Mouse (Mus musculus) limb, embryonic 14.5 days (tissue): ENCODE measurements at regions not wholly inside any gene's neighbourhood (a gene's known extent, or its start where the extent isn't known, plus 50 kb on each side); places are given as distances from the start of the nearest gene placed in this dataset. TPM values are rescaled to one million over a fixed set of nuclear protein-coding genes. Genes with fewer than 3 reads are reported as not detected.

Source experiments
- ATAC-seq: fragments of 200-750 bp; cut with Nextera tagmentation; 2 replicates; pipeline ENCODE4 v1.8.0; 2017; ENCODE audit warnings: low read depth, moderate number of reproducible peaks, moderate TSS enrichment; ENCODE audit not compliant: low FRiP score
- DNase-seq: peaks from one replicate; pipeline ENCODE4 v3.0.0-alpha.2; 2015; ENCODE audit warnings: low spot score
- H3K27ac ChIP-seq: fragments of 300-500 bp; sonication (generic); replicated peaks from 2 replicates; pipeline ENCODE4 v1.5.1; 2014; ENCODE audit warnings: low read depth, mild to moderate bottlenecking, low read length, moderate library complexity, mixed read lengths
- H3K27me3 ChIP-seq: fragments of 300-500 bp; sonication (generic); 2 replicates; pipeline ENCODE4 v1.6.1; 2014; ENCODE audit warnings: low read length, mixed read lengths; ENCODE audit not compliant: control insufficient read depth, insufficient read depth
- H3K36me3 ChIP-seq: fragments of 300-500 bp; sonication (generic); 2 replicates; pipeline ENCODE4 v1.6.1; 2014; ENCODE audit warnings: mild to moderate bottlenecking, low read length, moderate library complexity, mixed read lengths; ENCODE audit not compliant: control insufficient read depth, insufficient read depth
- H3K4me1 ChIP-seq: fragments of 300-500 bp; sonication (generic); 2 replicates; pipeline ENCODE4 v1.6.1; 2014; ENCODE audit warnings: antibody characterized with exemption, low read length, mixed read lengths; ENCODE audit not compliant: control insufficient read depth, insufficient read depth
- H3K4me2 ChIP-seq: fragments of 300-500 bp; sonication (generic); replicated peaks from 2 replicates; pipeline ENCODE4 v1.6.1; 2014; ENCODE audit warnings: low read depth, mild to moderate bottlenecking, low read length, moderate library complexity; ENCODE audit not compliant: severe bottlenecking
- H3K4me3 ChIP-seq: fragments of 300-500 bp; sonication (generic); replicated peaks from 2 replicates; pipeline ENCODE4 v1.5.1; 2014; ENCODE audit warnings: low read length
- H3K9ac ChIP-seq: fragments of 300-500 bp; sonication (generic); 2 replicates; pipeline ENCODE4 v1.6.1; 2014; ENCODE audit warnings: mild to moderate bottlenecking, low read depth, low read length, moderate library complexity; ENCODE audit not compliant: severe bottlenecking
- H3K9me3 ChIP-seq: fragments of 300-500 bp; sonication (generic); 2 replicates; pipeline ENCODE4 v1.6.1; 2016; ENCODE audit warnings: low read length; ENCODE audit not compliant: control insufficient read depth
- POLR2A ChIP-seq: fragments of 200-500 bp; IDR thresholded peaks from 2 replicates; pipeline ENCODE4 v1.8.0; 2012; ENCODE audit warnings: inconsistent platforms, mild to moderate bottlenecking, moderate library complexity, borderline replicate concordance; ENCODE audit not compliant: insufficient read depth, insufficient read length; ENCODE audit errors: extremely low read depth
- WGBS: fragments of 180-500 bp; shearing (Covaris S2); extraction: QIAGEN DNeasy Blood & Tissue Kit; methylation state at CpG from one replicate; pipeline ENCODE4 v1.1.7; 2014; 5-methylcytosine and 5-hydroxymethylcytosine counted together
- microRNA-seq: library from miRNA; unstranded; fragments of <30 nt; microRNA quantifications from one replicate; pipeline ENCODE4, GENCODE M21; 2016

GRCm38 (mm10) chr2:159763115-159763514 is 570.8 kb downstream of the Gm826 start:
- ATAC-seq = no peak
- TF ChIP-seq POLR2A = no peak
- Histone ChIP-seq H3K27me3 (no peaks in the 10 kb centered on the region), H3K4me2 (no peak overlapping the region), H3K36me3 (no peaks in the 10 kb centered on the region), H3K4me3 (no peak overlapping the region), H3K4me1 (no peaks in the 10 kb centered on the region), H3K9ac (no peak overlapping the region), H3K27ac (no peak overlapping the region), H3K9me3 (no peaks in the 10 kb centered on the region)
- no peak for DNase-seq
- 49% methylated on average over 6 of the region's 6 CpGs for WGBS

Small RNA genes lying in the stretch of these regions (microRNA-seq; reads per million reads assigned to microRNA genes)
- gene Gm44319 = not detected
